Mouse (Mus musculus) liver, embryonic 14.5 days (tissue): ENCODE data around the gene Bbs1.

Experiments used
- CTCF ChIP-seq: IDR thresholded peaks from 2 replicates; pipeline ENCODE4 v1.5.1; 2016; ENCODE audit warnings: antibody characterized with exemption, low read depth, control low read depth
- EP300 ChIP-seq: IDR thresholded peaks from 2 replicates; pipeline ENCODE4 v1.6.1; 2016; ENCODE audit warnings: antibody characterized with exemption, low read depth

- TF ChIP-seq CTCF (no peak), EP300 (0 out of 2 replicates have a peak, but pooled peaks have one; percentile 2)
These were observed 27.8 kb downstream of the Bbs1 start, which contains the start of gene Zdhhc24 for GRCm38 (mm10) chr19:4878405-4879323.
